Mouse (Mus musculus): ENCODE measurements around the gene Taf10. TPM values are rescaled to one million over a fixed set of nuclear protein-coding genes. Genes with fewer than 3 reads are reported as not detected.
A peak's percentile ranks its signal among the peaks of the same experiment; 100 is the strongest.

The Taf10 gene
- total RNA-seq (2012; rRNA removed) (233 and 253 TPM in 2 replicates), polyA plus RNA-seq (2012; ENCODE audit: insufficient read depth in 1 of 2, insufficient read length in 2 of 2, low read depth in 1 of 2, low replicate concordance in 2 of 2, missing spikeins in 1 of 2) (100 to 1,000 TPM in 1 of 2 experiments, not detected in 1; 350 TPM)

DNA sequence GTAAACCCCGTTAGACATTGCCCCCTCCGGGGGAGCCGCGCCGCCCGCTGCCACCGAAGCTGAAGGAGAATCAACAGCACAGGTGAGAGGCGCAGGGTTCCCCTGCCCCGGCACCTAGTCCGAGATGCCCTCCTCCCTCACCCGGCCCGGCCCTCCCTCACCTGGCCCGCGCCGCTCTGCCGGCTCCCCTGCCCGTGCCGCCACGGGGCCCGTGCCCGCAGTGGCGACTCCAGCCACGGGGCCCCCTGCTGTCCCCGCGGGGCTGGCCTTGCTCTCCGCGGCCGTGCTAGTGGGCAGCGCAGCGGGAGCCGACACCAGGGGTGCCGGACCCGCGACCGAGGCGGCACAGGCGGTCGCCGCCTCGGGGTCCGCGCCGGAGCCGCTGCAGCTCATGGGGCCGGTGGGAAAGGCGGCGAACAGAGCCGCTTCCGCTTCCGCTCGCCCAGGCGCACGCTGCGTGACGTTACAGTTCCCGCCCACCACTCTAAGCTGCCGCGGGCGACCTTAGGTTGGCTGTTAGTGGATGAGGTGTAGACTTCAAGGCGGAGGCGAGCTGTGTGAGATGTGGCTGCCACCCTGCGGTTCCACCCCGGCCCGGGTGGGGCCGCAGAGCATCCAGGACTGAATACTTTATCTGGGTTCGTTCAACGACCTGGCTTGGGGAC lies at the start of gene Taf10:
Gene Taf10, minus strand, starts transcription at position 436 of the 665 bp plus-strand sequence.
- peaks cover 4 to 14% of the 10 kb centered on the region in 2 experiments; a peak in 3 of 4 replicates for H3K36me3 ChIP-seq (ENCODE audit: control insufficient read depth in 1 of 2, insufficient read depth in 2 of 2, low read length in 2 of 2)
- H3K9ac ChIP-seq (ENCODE audit: control insufficient read depth, low read depth, low read length, poor library complexity, severe bottlenecking): peak within 1 kb of the TSS; percentile 97
- peak; percentile 96 for DNase-seq (ENCODE audit: low read depth, low spot score)
- TF ChIP-seq MAX (IDR thresholded peaks at IDR 0.05; ENCODE audit: low read length) (peak; percentile 77), POLR2A (IDR thresholded peaks at IDR 0.05; ENCODE audit: control insufficient read depth in 1 of 2, insufficient read depth in 1 of 2, low read depth in 1 of 2, low read length in 2 of 2, poor library complexity in 1 of 2) (peak; percentile 87 to 88; a peak in 3 of 4 replicates), EP300 (IDR thresholded peaks at IDR 0.05; ENCODE audit: low read depth in 1 of 2, low read length in 2 of 2) (peak in 1 of 2 experiments; percentile 28; a peak in 1 of 4 replicates), ZNF384 (IDR thresholded peaks at IDR 0.05; ENCODE audit: low read depth, low read length) (no peak), ETS1 (IDR thresholded peaks at IDR 0.05; ENCODE audit: low read depth, low read length) (0 out of 2 replicates have a peak, but pooled peaks have one; percentile 33), TAL1 (IDR thresholded peaks at IDR 0.05; ENCODE audit: low read length) (no peak), RCOR1 (IDR thresholded peaks at IDR 0.05; ENCODE audit: low read depth, low read length) (0 out of 2 replicates have a peak, but pooled peaks have one; percentile 11), ELF1 (IDR thresholded peaks at IDR 0.05; ENCODE audit: low read depth, low read length) (peak; percentile 95), ZMIZ1 (IDR thresholded peaks at IDR 0.05; ENCODE audit: low read depth, low read length) (peak; percentile 79; the same call in 1 of the 2 replicates), CTCF (IDR thresholded peaks at IDR 0.05 in 2 of 3, conservative IDR thresholded peaks at IDR 0.05 in 1 of 3; ENCODE audit: control insufficient read depth in 1 of 3, insufficient read depth in 1 of 3, low read depth in 2 of 3, low read length in 3 of 3, poor library complexity in 1 of 3, severe bottlenecking in 1 of 3) (peak in 2 of 3 experiments; percentile 37 to 38; a peak in 4 of 6 replicates), UBTF (IDR thresholded peaks at IDR 0.05; ENCODE audit: borderline replicate concordance, insufficient read depth, low read depth, low read length) (no peak), E2F4 (IDR thresholded peaks at IDR 0.05; ENCODE audit: borderline replicate concordance, low read depth, low read length) (no peak), JUND (IDR thresholded peaks at IDR 0.05; ENCODE audit: low read depth, low read length) (no peak), SMC3 (IDR thresholded peaks at IDR 0.05; ENCODE audit: low read depth, low read length) (peak; percentile 32; the same call in 1 of the 2 replicates), POLR2AphosphoS5 (IDR thresholded peaks at IDR 0.05; ENCODE audit: borderline replicate concordance, low read depth, low read length) (no peak), MEF2A (IDR thresholded peaks at IDR 0.05; ENCODE audit: extremely low read depth, insufficient replicate concordance, low read depth, low read length, poor library complexity, severe bottlenecking) (no peak), USF2 (IDR thresholded peaks at IDR 0.05; ENCODE audit: borderline replicate concordance in 1 of 2, insufficient read depth in 1 of 2, low read depth in 1 of 2, low read length in 2 of 2) (no peak), ZKSCAN1 (IDR thresholded peaks at IDR 0.05; ENCODE audit: low read depth, low read length) (no peak), NRF1 (IDR thresholded peaks at IDR 0.05; ENCODE audit: insufficient read depth, low read depth, low read length, poor library complexity, severe bottlenecking) (peak; percentile 51; the same call in 1 of the 2 replicates), ZC3H11A (IDR thresholded peaks at IDR 0.05; ENCODE audit: low read depth, low read length) (no peak), TBP (IDR thresholded peaks at IDR 0.05; ENCODE audit: low read depth, low read length) (peak; percentile 77), POLR2AphosphoS2 (IDR thresholded peaks at IDR 0.05; ENCODE audit: low read length) (no peak; the same call in 1 of the 2 replicates), BHLHE40 (IDR thresholded peaks at IDR 0.05; ENCODE audit: borderline replicate concordance, low read depth, low read length) (no peak), NELFE (IDR thresholded peaks at IDR 0.05; ENCODE audit: low read depth, low read length) (peak; percentile 84), MAZ (IDR thresholded peaks at IDR 0.05; ENCODE audit: low read depth, low read length) (peak; percentile 75; the same call in 1 of the 2 replicates), GABPA (IDR thresholded peaks at IDR 0.05; ENCODE audit: low read depth, low read length) (no peak), TCF12 (IDR thresholded peaks at IDR 0.05; ENCODE audit: low read depth, low read length) (peak; percentile 53; the same call in 1 of the 2 replicates), MYC (IDR thresholded peaks at IDR 0.05; ENCODE audit: low read depth, low read length) (peak; percentile 74; the same call in 1 of the 2 replicates), MYB (IDR thresholded peaks at IDR 0.05; ENCODE audit: low read depth, low read length) (no peak), CHD2 (IDR thresholded peaks at IDR 0.05; ENCODE audit: low read length) (no peak), RAD21 (IDR thresholded peaks at IDR 0.05; ENCODE audit: low read depth, low read length) (peak; percentile 34), GATA1 (IDR thresholded peaks at IDR 0.05; ENCODE audit: low read depth, low read length) (0 out of 2 replicates have a peak, but pooled peaks have one; percentile 4), CHD1 (IDR thresholded peaks at IDR 0.05; ENCODE audit: low read depth, low read length) (no peak), USF1 (IDR thresholded peaks at IDR 0.05; ENCODE audit: low read depth, low read length) (peak; percentile 41)

More for the DNA sequence above, at the start of gene Taf10:
- Histone ChIP-seq H3K79me2 (ENCODE audit: control insufficient read depth, insufficient read depth, low read length, poor library complexity) (peaks cover 14% of the 10 kb centered on the region), H3K9me3 (replicated peaks; ENCODE audit: insufficient read depth, low read length) (no peaks in the 10 kb centered on the region), H3K27me3 (ENCODE audit: control insufficient read depth in 1 of 2, insufficient read depth in 2 of 2, low read length in 2 of 2) (no peaks in the 10 kb centered on the region), H3K4me1 (ENCODE audit: control insufficient read depth in 1 of 2, insufficient read depth in 2 of 2, low read length in 2 of 2) (peaks cover 3 to 14% of the 10 kb centered on the region in 2 experiments), H3K4me3 (ENCODE audit: control insufficient read depth in 1 of 2, insufficient read depth in 1 of 2, low read depth in 2 of 2, low read length in 2 of 2) (peak within 1 kb of the TSS; percentile 90 to 92), H3K27ac (ENCODE audit: control insufficient read depth, low read depth, low read length) (peak within 1 kb of the TSS; percentile 85)

All from MEL (cell line).